Mouse (Mus musculus): ENCODE results near the gene Scd2. TPM values are rescaled to one million over a fixed set of nuclear protein-coding genes. Genes with fewer than 3 reads are reported as not detected.

Gene Scd2
- 10.9 TPM for total RNA-seq (2023)

GRCm38 (mm10) chr19:44292941-44293768 is at the start of gene Scd2:
Scd2 (plus strand) TSS chr19:44293674.

GRCm38 (mm10) chr19:44332833-44333623 is 39.6 kb downstream of the Scd2 start, which contains the start of gene Scd4:
Scd4 (plus strand) TSS chr19:44333092.

Other genes with a start within 250 kb of the Scd2 start
- gene Erlin1, start 223.9 kb upstream of the Scd2 start, total RNA-seq (2023): 6.0 TPM
- 78.1 TPM for gene Chuk, start 186.2 kb upstream of the Scd2 start, total RNA-seq (2023)
- gene Cwf19l1, start 157.8 kb upstream of the Scd2 start, total RNA-seq (2023): 20.5 TPM
- gene Bloc1s2, start 147.2 kb upstream of the Scd2 start, total RNA-seq (2023): 73.7 TPM
- not detected for gene Pkd2l1, start 101.2 kb upstream of the Scd2 start, total RNA-seq (2023)
- gene Scd3, start 90.4 kb upstream of the Scd2 start, total RNA-seq (2023): not detected
- 0.18 TPM for gene Scd4, start 39.4 kb downstream of the Scd2 start, total RNA-seq (2023)
- gene Scd1, start 114.2 kb downstream of the Scd2 start, total RNA-seq (2023): 55.1 TPM
- gene Wnt8b, start 199.8 kb downstream of the Scd2 start, total RNA-seq (2023): not detected

Data from CD4-positive naive resting alpha-beta T cell, adult 76 days (primary cell).